Mouse (Mus musculus) brain, embryonic 14.5 days (tissue): ENCODE measurements around the gene H2-K1. TPM values are rescaled to one million over a fixed set of nuclear protein-coding genes. Genes with fewer than 3 reads are reported as not detected.

ENCODE experiments used
- DNase-seq: peaks from one replicate; pipeline ENCODE4 v3.0.0-alpha.2; 2011; ENCODE audit warnings: low read depth
- CTCF ChIP-seq: fragments of 200-500 bp; IDR thresholded peaks from 2 replicates; pipeline ENCODE4 v1.5.1; 2012; ENCODE audit warnings: inconsistent platforms, mild to moderate bottlenecking, moderate library complexity, borderline replicate concordance; ENCODE audit not compliant: insufficient read depth, insufficient read length; ENCODE audit errors: extremely low read depth
- POLR2A ChIP-seq: fragments of 200-500 bp; IDR thresholded peaks from 2 replicates; pipeline ENCODE4 v1.6.1; 2012; ENCODE audit warnings: mild to moderate bottlenecking, inconsistent platforms, borderline replicate concordance; ENCODE audit not compliant: poor library complexity, insufficient read depth, insufficient read length, severe bottlenecking; ENCODE audit errors: extremely low read depth
- polyA plus RNA-seq: library from polyadenylated mRNA; depleted of rRNA; stranded (reverse); fragments of >200 nt; gene quantifications from 2 replicates; pipeline ENCODE4 v1.2.3, GENCODE M21; 2012; rRNA removed

Gene H2-K1
- polyA plus RNA-seq, 1 experiment = 20.5 TPM

- no peak for DNase-seq
- TF ChIP-seq CTCF (no peak), POLR2A (no peak)
Measured at GRCm38 (mm10) chr17:33948090-33948904, 51.9 kb downstream of the H2-K1 start.

- TF ChIP-seq POLR2A = no peak
- no peak for TF ChIP-seq CTCF
- DNase-seq = no peak
Measured at GRCm38 (mm10) chr17:33947430-33948089, 52.6 kb downstream of the H2-K1 start.

Other genes starting within 250 kb of the H2-K1 start
- 633 and 642 TPM in 2 replicates for gene Rab11b, start 239.8 kb downstream of the H2-K1 start, polyA plus RNA-seq
- 9.8 and 10.6 TPM in 2 replicates for gene Angptl4, start 218.5 kb downstream of the H2-K1 start, polyA plus RNA-seq
- 50.7 and 61.9 TPM in 2 replicates for gene Kank3, start 189.8 kb downstream of the H2-K1 start, polyA plus RNA-seq
- 1,048 and 1,174 TPM in 2 replicates for gene Rps28, start 175.8 kb downstream of the H2-K1 start, polyA plus RNA-seq
- 327 and 425 TPM in 2 replicates for gene Ndufa7, start 175.8 kb downstream of the H2-K1 start, polyA plus RNA-seq
- 41.6 and 49.6 TPM in 2 replicates for gene Cd320, start 157.3 kb downstream of the H2-K1 start, polyA plus RNA-seq
- not detected in 2 replicates for gene Gm7029, start 126.5 kb downstream of the H2-K1 start, polyA plus RNA-seq
- gene Kifc1, start 109.7 kb downstream of the H2-K1 start, polyA plus RNA-seq = 18.5 and 32.3 TPM in 2 replicates
- 0.30 and 0.38 TPM in 2 replicates for gene Platr17, start 95.2 kb downstream of the H2-K1 start, polyA plus RNA-seq
- 43.8 and 52.6 TPM in 2 replicates for gene Daxx, start 90.9 kb downstream of the H2-K1 start, polyA plus RNA-seq
- 17.4 and 22.8 TPM in 2 replicates for gene Tapbp, start 84.4 kb downstream of the H2-K1 start, polyA plus RNA-seq
- 35.8 and 43.6 TPM in 2 replicates for gene Zbtb22, start 84.4 kb downstream of the H2-K1 start, polyA plus RNA-seq
- 184 and 285 TPM in 2 replicates for gene Rgl2, start 70.8 kb downstream of the H2-K1 start, polyA plus RNA-seq
- gene Pfdn6, start 60.0 kb downstream of the H2-K1 start, polyA plus RNA-seq = 85.7 and 97.5 TPM in 2 replicates
- gene Wdr46, start 59.7 kb downstream of the H2-K1 start, polyA plus RNA-seq = 22.8 and 29.3 TPM in 2 replicates
- 9.9 and 11.1 TPM in 2 replicates for gene B3galt4, start 48.9 kb downstream of the H2-K1 start, polyA plus RNA-seq
- gene Vps52, start 44.5 kb downstream of the H2-K1 start, polyA plus RNA-seq = 71.7 and 72.8 TPM in 2 replicates
- 744 and 771 TPM in 2 replicates for gene Rps18, start 44.3 kb downstream of the H2-K1 start, polyA plus RNA-seq
- 58.8 and 68.8 TPM in 2 replicates for gene Ring1, start 24.3 kb upstream of the H2-K1 start, polyA plus RNA-seq
- 88.8 and 156 TPM in 2 replicates for gene H2-Ke6, start 27.7 kb upstream of the H2-K1 start, polyA plus RNA-seq
- gene Slc39a7, start 31.3 kb upstream of the H2-K1 start, polyA plus RNA-seq = 133 and 138 TPM in 2 replicates
- 83.9 and 97.4 TPM in 2 replicates for gene Rxrb, start 31.5 kb upstream of the H2-K1 start, polyA plus RNA-seq
- 11.5 and 11.8 TPM in 2 replicates for gene Col11a2, start 39.1 kb upstream of the H2-K1 start, polyA plus RNA-seq
- gene H2-Oa, start 92.0 kb upstream of the H2-K1 start, polyA plus RNA-seq = 0.07 and 0.20 TPM in 2 replicates
- 12.0 and 16.4 TPM in 2 replicates for gene H2-DMa, start 119.2 kb upstream of the H2-K1 start, polyA plus RNA-seq
- gene Brd2, start 122.3 kb upstream of the H2-K1 start, polyA plus RNA-seq = 186 and 256 TPM in 2 replicates
- 0.18 and 0.40 TPM in 2 replicates for gene H2-DMb2, start 143.0 kb upstream of the H2-K1 start, polyA plus RNA-seq
- gene H2-DMb1, start 152.7 kb upstream of the H2-K1 start, polyA plus RNA-seq = 0.82 and 1.1 TPM in 2 replicates
- gene Tap1, start 187.2 kb upstream of the H2-K1 start, polyA plus RNA-seq = 1.8 and 2.1 TPM in 2 replicates
- 0.86 and 1.1 TPM in 2 replicates for gene Psmb9, start 187.4 kb upstream of the H2-K1 start, polyA plus RNA-seq
- gene Psmb8, start 197.4 kb upstream of the H2-K1 start, polyA plus RNA-seq = 2.0 and 2.4 TPM in 2 replicates
- gene Tap2, start 203.2 kb upstream of the H2-K1 start, polyA plus RNA-seq = 0.93 and 1.1 TPM in 2 replicates
- gene H2-Ob, start 238.6 kb upstream of the H2-K1 start, polyA plus RNA-seq = 0.04 and 0.11 TPM in 2 replicates